Mouse (Mus musculus) c-Kit-negative CD71-positive TER-119-positive erythroid progenitor cells, embryonic 14.5 days (primary cell): ENCODE results near the gene Foxo6.

Experiments
- DNase-seq: peaks from one replicate; pipeline ENCODE4 v3.0.0-alpha.2; 2013; ENCODE audit warnings: low read depth, low spot score

The Foxo6 gene

GRCm38 (mm10) chr4:120284187-120284586, 3.0 kb downstream of the Foxo6 start:
- DNase-seq, result no peak

DNA sequence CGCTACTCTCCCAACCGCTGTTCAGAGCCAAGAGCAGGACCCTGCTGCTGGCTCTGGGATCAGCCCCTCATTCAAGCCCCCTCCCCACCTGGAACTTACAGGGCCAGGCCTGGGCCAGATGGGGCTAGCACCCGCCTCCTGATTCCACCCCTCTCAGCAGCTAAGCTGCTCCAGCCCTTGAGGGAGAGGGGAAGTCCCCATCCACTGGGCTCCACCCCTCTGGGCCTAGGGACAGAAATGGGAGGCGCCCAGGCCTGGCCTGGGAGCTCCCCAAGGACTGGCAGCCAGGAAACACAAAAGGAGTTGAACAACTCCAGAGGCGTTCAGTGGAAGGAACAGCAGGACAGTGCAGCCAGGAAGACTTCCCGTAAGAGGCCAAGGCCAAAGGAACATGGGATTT, 4.0 kb downstream of the Foxo6 start:
- no peak for DNase-seq

DNA sequence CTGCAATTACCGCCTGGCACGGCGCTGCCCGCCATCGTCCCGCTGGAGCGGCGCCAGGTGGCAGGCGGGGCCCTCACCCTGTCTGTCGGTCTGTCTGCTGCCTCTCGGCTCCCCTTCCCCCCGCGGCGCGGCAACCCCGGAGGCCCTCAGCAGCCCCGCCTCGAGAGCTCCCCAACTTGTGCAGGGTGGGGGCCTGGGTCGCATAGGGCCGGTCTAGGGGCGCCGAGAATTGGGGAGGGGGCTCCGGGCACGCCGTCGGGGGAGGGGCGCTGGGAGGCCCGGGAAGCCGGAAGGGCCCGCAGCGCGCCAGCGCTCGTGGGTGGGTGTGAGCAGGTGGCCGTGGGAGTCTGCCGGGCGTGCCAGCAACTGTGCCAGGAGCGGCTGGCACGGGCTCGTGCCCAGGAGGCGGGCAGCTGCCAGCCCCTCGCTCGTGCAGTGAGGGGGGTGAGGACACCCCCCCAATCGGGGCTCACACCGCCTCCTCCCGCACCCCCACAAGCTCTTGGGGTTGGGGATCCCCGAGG, 4.5 kb downstream of the Foxo6 start:
- no peak for DNase-seq

GRCm38 (mm10) chr4:120281011-120281410, 6.1 kb downstream of the Foxo6 start:
- DNase-seq, result no peak

- no peak for DNase-seq
Measured at GRCm38 (mm10) chr4:120280432-120280831, 6.7 kb downstream of the Foxo6 start.

DNA sequence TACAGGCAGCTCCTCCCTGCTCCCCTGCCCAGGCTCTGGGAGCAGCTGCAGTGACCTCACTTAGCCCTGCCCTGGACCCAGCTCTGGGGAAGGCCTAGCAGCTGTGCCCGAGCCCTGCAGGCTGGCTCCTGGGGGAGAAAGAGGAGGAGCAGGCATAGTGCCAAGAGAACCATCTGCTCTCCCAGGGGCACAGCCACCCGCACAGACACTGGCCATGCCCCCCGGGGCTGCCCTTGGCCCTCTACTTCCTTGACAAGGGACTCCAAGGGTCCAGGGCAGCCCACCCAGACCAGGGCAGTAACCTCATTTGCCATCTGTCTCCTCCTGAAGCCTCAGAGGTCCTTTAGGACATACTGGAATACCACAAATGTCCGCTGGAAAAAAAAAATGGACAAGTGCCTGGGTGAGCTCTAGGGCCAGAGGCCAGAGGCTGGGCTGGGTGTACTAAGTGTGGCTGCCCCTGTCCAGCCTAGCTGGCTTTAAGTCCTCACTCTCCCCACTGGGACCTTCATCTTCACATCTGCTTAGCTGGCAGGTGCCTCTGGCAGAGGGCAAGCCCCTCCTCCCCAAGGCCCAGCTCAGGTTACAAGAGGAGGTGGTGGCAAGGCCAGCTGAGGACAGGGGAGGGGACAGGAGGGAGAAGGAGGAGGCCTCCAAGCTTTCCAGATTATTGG, 9.8 kb downstream of the Foxo6 start:
- no peak for DNase-seq

DNA sequence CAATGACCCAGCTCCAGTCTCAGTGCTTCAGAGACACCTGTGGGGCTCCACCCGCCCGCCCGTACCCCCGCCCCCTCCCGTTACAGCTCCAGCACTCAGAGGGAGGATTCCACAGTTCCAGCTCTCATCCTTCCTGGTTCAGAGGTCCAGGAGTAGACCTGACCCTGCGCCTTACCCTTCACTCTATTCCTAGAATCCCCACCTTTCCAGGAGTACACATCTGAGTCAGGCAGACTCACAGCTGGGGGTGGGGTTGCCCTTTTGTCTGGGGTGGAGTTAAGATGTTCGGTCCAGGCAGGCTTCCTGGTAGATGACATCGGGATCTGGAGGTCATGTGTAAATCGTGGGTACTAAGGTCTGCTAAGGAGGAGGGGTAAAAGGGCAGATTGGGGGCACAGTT, 11.7 kb downstream of the Foxo6 start:
- no peak for DNase-seq

DNA sequence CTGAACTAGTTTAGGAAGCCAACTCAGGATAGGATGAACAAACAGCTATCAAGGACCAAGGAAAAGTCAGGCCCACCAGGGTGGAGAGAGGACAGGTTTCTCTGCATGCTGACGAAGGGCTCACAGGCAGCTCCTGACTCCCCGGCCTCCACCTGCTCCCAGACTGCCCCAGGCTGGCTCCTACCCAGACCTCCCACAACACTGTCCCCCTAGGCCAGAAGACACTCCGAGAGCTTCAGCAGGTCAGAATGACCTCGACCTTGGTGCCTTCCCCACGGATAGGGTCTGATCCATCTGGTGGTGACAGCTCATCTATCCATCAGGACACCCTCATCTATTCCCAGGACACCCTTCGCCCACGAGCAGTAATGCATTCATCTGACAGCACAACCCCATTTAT, 13.6 kb downstream of the Foxo6 start:
- no peak for DNase-seq

DNA sequence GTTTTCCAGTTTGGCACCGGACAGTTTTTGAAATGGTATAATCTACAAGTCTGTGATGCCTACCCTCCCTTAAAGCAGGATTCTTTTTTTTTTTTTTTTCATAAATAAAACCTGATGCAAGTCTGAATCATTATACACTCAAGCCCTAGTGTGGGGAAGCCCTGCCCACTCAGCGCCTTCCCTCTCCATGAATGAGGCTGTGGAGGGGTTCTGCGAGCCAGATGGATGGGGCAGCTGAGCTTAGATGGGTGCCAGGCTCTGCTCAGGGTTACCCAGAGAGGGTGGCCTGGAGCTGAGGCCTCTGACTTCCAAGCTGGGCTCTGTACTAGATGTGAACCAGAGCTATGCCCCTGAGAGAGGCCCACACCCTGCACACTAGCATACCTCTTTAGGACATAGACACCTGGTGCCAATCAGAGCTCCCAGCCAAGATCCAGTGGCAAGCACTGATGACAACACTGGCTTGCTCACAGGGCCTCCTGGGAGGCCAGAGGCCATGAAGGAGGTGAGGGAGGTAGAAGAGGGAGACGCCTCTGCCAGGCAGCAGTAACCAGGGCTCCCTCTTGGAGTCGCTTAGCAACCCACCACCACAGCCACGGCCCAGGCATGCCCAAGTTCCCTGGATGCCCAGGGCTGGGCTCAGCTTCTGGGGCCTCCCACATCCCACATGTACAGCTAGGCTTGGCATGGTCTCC, 15.1 kb downstream of the Foxo6 start:
- DNase-seq, result no peak

GRCm38 (mm10) chr4:120271208-120271607, 15.9 kb downstream of the Foxo6 start:
- DNase-seq, result no peak

- DNase-seq, result no peak
Measured at GRCm38 (mm10) chr4:120270937-120271199, 16.3 kb downstream of the Foxo6 start.

DNA sequence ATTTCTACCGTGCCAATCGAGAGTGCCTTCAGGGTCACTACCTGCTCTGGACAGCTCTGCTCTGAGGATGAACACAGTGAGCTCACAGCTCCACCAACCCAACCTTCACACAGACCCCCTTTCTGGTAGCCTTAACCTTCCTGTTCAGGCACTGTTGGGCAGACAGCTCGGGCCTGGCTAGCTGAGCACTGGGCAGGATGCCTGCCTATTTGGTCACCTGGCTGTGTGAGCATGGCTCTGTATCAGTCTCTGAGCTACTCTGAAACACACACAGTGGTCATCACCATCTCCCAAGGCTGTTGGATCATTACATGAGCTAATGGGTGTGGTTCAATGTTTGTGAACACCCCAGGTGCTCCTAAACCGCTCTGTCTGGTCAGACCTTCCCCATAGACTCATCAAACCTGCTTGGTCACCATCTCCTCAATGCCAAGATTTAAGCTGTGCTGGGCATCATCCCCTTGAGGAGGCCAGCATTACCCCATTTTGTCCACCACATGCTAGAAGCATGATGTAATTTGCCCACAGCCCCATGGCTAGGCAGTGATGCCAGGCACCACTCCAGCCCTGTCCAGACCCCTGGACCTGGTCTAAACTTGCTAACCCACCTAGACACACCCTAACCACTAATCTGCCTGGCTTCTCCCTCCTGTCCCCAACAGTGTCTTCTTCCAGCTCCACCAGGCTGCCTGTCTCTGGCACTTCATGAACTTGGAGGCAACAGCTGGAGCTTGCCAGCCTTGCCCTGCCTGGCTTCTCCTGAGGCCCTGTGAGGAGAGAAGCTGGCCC, 16.8 kb downstream of the Foxo6 start:
- DNase-seq, result no peak

GRCm38 (mm10) chr4:120269426-120269825, 17.7 kb downstream of the Foxo6 start:
- DNase-seq, result no peak

- DNase-seq, result no peak
Measured at GRCm38 (mm10) chr4:120268214-120269061, 18.7 kb downstream of the Foxo6 start.

DNA sequence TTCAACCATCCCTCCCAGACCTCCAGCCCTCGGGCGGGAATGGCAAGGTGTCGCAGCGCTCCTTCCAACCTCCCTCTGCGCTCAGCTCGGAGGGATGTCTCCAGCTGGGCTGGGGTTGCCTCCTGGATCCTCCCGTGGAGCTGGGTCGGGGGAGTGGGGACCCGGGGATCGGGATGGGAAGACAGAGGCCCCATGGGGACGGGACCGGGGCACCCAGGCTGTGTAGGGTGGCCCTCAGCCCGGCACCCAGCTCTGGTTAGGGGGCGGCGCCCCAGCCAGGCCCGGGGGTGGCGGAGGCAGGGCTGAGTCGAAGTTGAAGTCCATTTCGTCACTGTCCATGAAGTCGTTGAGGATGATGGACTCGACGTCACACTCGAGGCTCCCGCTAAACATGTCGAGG, 19.5 kb downstream of the Foxo6 start:
- DNase-seq, result no peak

- DNase-seq, result no peak
Measured at GRCm38 (mm10) chr4:120267136-120267535, 20.0 kb downstream of the Foxo6 start.

- DNase-seq, result no peak
Measured at GRCm38 (mm10) chr4:120264105-120264504, 23.0 kb downstream of the Foxo6 start.

- DNase-seq, result no peak
Measured at GRCm38 (mm10) chr4:120262726-120263125, 24.4 kb downstream of the Foxo6 start.

GRCm38 (mm10) chr4:120262206-120262605, 24.9 kb downstream of the Foxo6 start:
- DNase-seq, result no peak

DNA sequence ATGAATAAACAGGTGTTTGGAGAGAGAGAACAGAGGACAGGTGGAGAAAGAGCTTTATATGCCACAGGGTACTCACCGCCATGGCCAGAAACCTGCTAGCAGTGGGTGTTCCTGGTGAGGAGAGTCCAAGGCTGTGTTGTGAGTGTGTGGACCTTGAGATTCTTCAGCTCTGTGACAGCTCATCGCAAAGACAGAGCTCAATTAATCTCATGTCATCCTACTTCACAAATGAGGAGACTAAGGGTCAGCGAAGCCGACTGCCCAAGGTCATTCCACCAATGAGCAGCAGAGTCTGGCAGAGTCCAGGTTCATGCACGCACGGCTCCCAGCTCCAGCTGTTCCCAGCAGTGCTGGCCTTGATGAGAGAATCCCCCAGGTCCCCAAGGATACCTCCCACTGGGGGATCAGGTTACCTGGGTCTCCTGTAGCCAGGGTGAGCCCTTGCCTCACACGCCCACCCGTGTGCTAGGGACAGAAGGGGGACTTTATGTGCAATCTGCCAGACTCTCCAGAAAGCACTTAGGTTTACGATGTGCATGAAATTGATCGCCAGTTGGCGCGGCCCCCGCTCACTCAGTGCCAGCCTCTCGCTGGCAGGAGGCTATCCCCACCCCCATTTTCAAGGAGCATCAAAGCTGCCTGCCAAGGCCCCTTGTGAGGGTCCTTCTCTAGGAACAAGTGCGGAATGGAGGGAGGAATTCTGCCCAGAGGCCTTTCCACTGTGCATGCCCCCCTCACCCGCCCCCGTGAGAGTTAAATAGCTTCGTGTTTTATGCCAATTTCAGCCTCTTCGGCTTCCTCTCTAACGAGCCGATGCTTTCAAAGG, 27.6 kb downstream of the Foxo6 start:
- no peak for DNase-seq

- no peak for DNase-seq
Measured at GRCm38 (mm10) chr4:120248800-120249261, 38.3 kb downstream of the Foxo6 start.
